Mouse (Mus musculus) brain, embryonic 14.5 days (tissue): ENCODE results near the gene Senp2.

Source experiments
- CTCF ChIP-seq: fragments of 200-500 bp; IDR thresholded peaks from 2 replicates; pipeline ENCODE4 v1.5.1; 2012; ENCODE audit warnings: inconsistent platforms, mild to moderate bottlenecking, moderate library complexity, borderline replicate concordance; ENCODE audit not compliant: insufficient read depth, insufficient read length; ENCODE audit errors: extremely low read depth
- POLR2A ChIP-seq: fragments of 200-500 bp; IDR thresholded peaks from 2 replicates; pipeline ENCODE4 v1.6.1; 2012; ENCODE audit warnings: mild to moderate bottlenecking, inconsistent platforms, borderline replicate concordance; ENCODE audit not compliant: poor library complexity, insufficient read depth, insufficient read length, severe bottlenecking; ENCODE audit errors: extremely low read depth

GRCm38 (mm10) chr16:21971446-21971845, 37.8 kb upstream of the Senp2 start:
- no peak for TF ChIP-seq CTCF
- no peak for TF ChIP-seq POLR2A
